8 mouse cellular contexts compared by ENCODE assay signal in genomic region chr9:110132201-110132605, GRCm38 (mm10). TPM values are rescaled to one million over a fixed set of nuclear protein-coding genes. Genes with fewer than 3 reads are reported as not detected.
A peak's percentile ranks its signal among the peaks of the same experiment; 100 is the strongest.
DNase-seq lines count a peak whose midpoint lies in the region; ATAC-seq and TF ChIP-seq lines count a peak whose summit lies in the region.

No protein-coding gene starts in this region.

- H3K36me3 ChIP-seq in lung, embryonic 14.5 days (ENCODE audit: insufficient read depth): peaks cover 23% of the 10 kb centered on the region
- H3K36me3 ChIP-seq in forebrain, embryonic 11.5 days (ENCODE audit: control insufficient read depth, insufficient read depth, low read length): no peaks in the 10 kb centered on the region; the same call in 1 of the 2 replicates
- H3K36me3 ChIP-seq in limb, embryonic 12.5 days: peaks cover 31% of the 10 kb centered on the region
- no peaks in the 10 kb centered on the region for H3K36me3 ChIP-seq in midbrain, embryonic 16.5 days (ENCODE audit: control insufficient read depth, insufficient read depth, low read length)

- no peak for TF ChIP-seq CTCF in lung, embryonic 14.5 days (IDR thresholded peaks at IDR 0.05; ENCODE audit: low read depth)

- H3K27ac ChIP-seq in lung, embryonic 14.5 days (ENCODE audit: low read depth): peak overlapping the region; percentile 93
- H3K27ac ChIP-seq in forebrain, embryonic 11.5 days (ENCODE audit: low read depth, low read length): peak overlapping the region; percentile 91
- peak overlapping the region; percentile 95 for H3K27ac ChIP-seq in limb, embryonic 12.5 days
- peak overlapping the region; percentile 91 for H3K27ac ChIP-seq in midbrain, embryonic 16.5 days (ENCODE audit: low read length)

- peak; percentile 68; the same call in 1 of the 2 replicates for ATAC-seq in lung, embryonic 14.5 days (ENCODE audit: insufficient read depth)
- ATAC-seq in forebrain, embryonic 11.5 days (replicated peaks; ENCODE audit: low FRiP score): peak; percentile 73
- no peak for ATAC-seq in limb, embryonic 12.5 days (ENCODE audit: insufficient number of reproducible peaks, insufficient read depth, low FRiP score, low TSS enrichment, low read depth)
- peak; percentile 73 for ATAC-seq in midbrain, embryonic 16.5 days

- H3K4me1 ChIP-seq in lung, embryonic 14.5 days (ENCODE audit: insufficient read depth): peaks cover 5% of the 10 kb centered on the region; the same call in 1 of the 2 replicates
- peaks cover 8% of the 10 kb centered on the region; the same call in 1 of the 2 replicates for H3K4me1 ChIP-seq in forebrain, embryonic 11.5 days (replicated peaks; ENCODE audit: control insufficient read depth, insufficient read depth, low read length)
- H3K4me1 ChIP-seq in limb, embryonic 12.5 days (replicated peaks): peaks cover 19% of the 10 kb centered on the region
- H3K4me1 ChIP-seq in midbrain, embryonic 16.5 days (ENCODE audit: control insufficient read depth, insufficient read depth, low read length): peaks cover 35% of the 10 kb centered on the region

- H3K27me3 ChIP-seq in lung, embryonic 14.5 days (ENCODE audit: insufficient read depth, low read length): no peaks in the 10 kb centered on the region
- H3K27me3 ChIP-seq in forebrain, embryonic 11.5 days (ENCODE audit: control insufficient read depth, insufficient read depth, low read length): no peaks in the 10 kb centered on the region
- H3K27me3 ChIP-seq in limb, embryonic 12.5 days: no peaks in the 10 kb centered on the region
- no peaks in the 10 kb centered on the region for H3K27me3 ChIP-seq in midbrain, embryonic 16.5 days (ENCODE audit: control insufficient read depth, insufficient read depth, low read depth, low read length)

- peak overlapping the region; percentile 93 for H3K4me3 ChIP-seq in lung, embryonic 14.5 days (ENCODE audit: low read depth, low read length)
- H3K4me3 ChIP-seq in forebrain, embryonic 11.5 days (ENCODE audit: low read depth, low read length): peak overlapping the region; percentile 90
- peak overlapping the region; percentile 84 for H3K4me3 ChIP-seq in limb, embryonic 12.5 days (replicated peaks)
- peak overlapping the region; percentile 80 for H3K4me3 ChIP-seq in midbrain, embryonic 16.5 days (ENCODE audit: low read depth, low read length)

- 1% methylated on average over 31 of the region's 38 CpGs for WGBS in lung, embryonic 14.5 days
- under 1% methylated on average over 38 of the region's 38 CpGs for WGBS in forebrain, embryonic 11.5 days
- under 1% methylated on average over 35 of the region's 38 CpGs for WGBS in limb, embryonic 12.5 days
- 1% methylated on average over 30 of the region's 38 CpGs for WGBS in midbrain, embryonic 16.5 days

- DNase-seq in lung, embryonic 14.5 days: peak; percentile 69
- no peak for DNase-seq in lung, postnatal 4 days
- peak; percentile 70 for DNase-seq in R1 (ENCODE audit: low read depth, low spot score)
- peak; percentile 87 for DNase-seq in forebrain, embryonic 11.5 days (ENCODE audit: low spot score)
- no peak for DNase-seq in cerebellum, adult 11-12 months
- DNase-seq in layer of hippocampus, adult 9-10 months (ENCODE audit: low spot score): no peak

- H3K4me2 ChIP-seq in lung, embryonic 14.5 days: peak overlapping the region; percentile 68
- peak overlapping the region; percentile 72 for H3K4me2 ChIP-seq in forebrain, embryonic 11.5 days (ENCODE audit: low read depth, low read length, severe bottlenecking)
- H3K4me2 ChIP-seq in limb, embryonic 12.5 days: peak overlapping the region; percentile 60
- peak overlapping the region; percentile 67 for H3K4me2 ChIP-seq in midbrain, embryonic 16.5 days (ENCODE audit: low read length)

- H3K9me3 ChIP-seq in lung, embryonic 14.5 days (ENCODE audit: low read depth, low read length): no peaks in the 10 kb centered on the region
- no peaks in the 10 kb centered on the region for H3K9me3 ChIP-seq in forebrain, embryonic 11.5 days (ENCODE audit: control insufficient read depth, low read length)
- no peaks in the 10 kb centered on the region for H3K9me3 ChIP-seq in limb, embryonic 12.5 days
- no peaks in the 10 kb centered on the region for H3K9me3 ChIP-seq in midbrain, embryonic 16.5 days (replicated peaks; ENCODE audit: control insufficient read depth, low read length, poor library complexity, severe bottlenecking)

- H3K9ac ChIP-seq in lung, embryonic 14.5 days: peak overlapping the region; percentile 98
- H3K9ac ChIP-seq in forebrain, embryonic 11.5 days (ENCODE audit: low read length): peak overlapping the region; percentile 97
- H3K9ac ChIP-seq in limb, embryonic 12.5 days (replicated peaks): peak overlapping the region; percentile 95
- peak overlapping the region; percentile 80 for H3K9ac ChIP-seq in midbrain, embryonic 16.5 days (ENCODE audit: low read depth, low read length)

RNA-seq across cellular contexts. Expression of gene Dhx30, which starts 14.6 kb away (rescaled TPM):
- 124 and 137 TPM in 2 replicates for polyA plus RNA-seq in lung, embryonic 14.5 days (2014; fragmentation: Nextera tagmentation; extraction: Ambion mirVana)
- polyA plus RNA-seq in forebrain, embryonic 11.5 days (2014; fragmentation: Nextera tagmentation; extraction: Ambion mirVana): 186 and 198 TPM in 2 replicates
- 202 and 207 TPM in 2 replicates for polyA plus RNA-seq in limb, embryonic 12.5 days (2016; fragmentation: Nextera tagmentation; extraction: Ambion mirVana)
- polyA plus RNA-seq in midbrain, embryonic 16.5 days (2015; fragmentation: Nextera tagmentation; extraction: Ambion mirVana): 177 and 187 TPM in 2 replicates

RNA-seq across cellular contexts. Expression of gene Smarcc1, which starts 14.7 kb away (rescaled TPM):
- polyA plus RNA-seq in lung, embryonic 14.5 days (2014; fragmentation: Nextera tagmentation; extraction: Ambion mirVana): 160 TPM in 2 replicates
- 181 and 190 TPM in 2 replicates for polyA plus RNA-seq in forebrain, embryonic 11.5 days (2014; fragmentation: Nextera tagmentation; extraction: Ambion mirVana)
- polyA plus RNA-seq in limb, embryonic 12.5 days (2016; fragmentation: Nextera tagmentation; extraction: Ambion mirVana): 240 and 250 TPM in 2 replicates
- polyA plus RNA-seq in midbrain, embryonic 16.5 days (2015; fragmentation: Nextera tagmentation; extraction: Ambion mirVana): 80.0 and 105 TPM in 2 replicates

Comparison
In these comparisons a context has a peak if more than half of its experiments do, and no peak if none do; other contexts are left out.
1. DNase-seq: peak in lung, embryonic 14.5 days (single experiment), R1 (single experiment) and forebrain, embryonic 11.5 days (single experiment); none in lung, postnatal 4 days (0 of 2), cerebellum, adult 11-12 months (single experiment) and layer of hippocampus, adult 9-10 months (single experiment).
2. Peak in every context shown above with its lines, with median percentiles within 50 percentile points of each other: H3K27ac ChIP-seq, H3K4me2 ChIP-seq, H3K4me3 ChIP-seq and H3K9ac ChIP-seq.